Mouse (Mus musculus) lung, postnatal 10 days (tissue): ENCODE data around the gene Ldlrad2.
"Not testable (repeated sequence)": the region's sequence is repeated elsewhere in the genome, so short reads cannot be mapped to it uniquely, and the experiment has no call there.

Experiments
- DNase-seq: peaks from one replicate; pipeline ENCODE4 v3.0.0; 2021

Ldlrad2 gene

GRCm38 (mm10) chr4:137574469-137574868 lies at the start of gene Ldlrad2:
Ldlrad2 (minus strand) TSS chr4:137574569.
- DNase-seq: no peak

- no peak for DNase-seq
Observed at GRCm38 (mm10) chr4:137622847-137623246, 48.5 kb upstream of the Ldlrad2 start.

GRCm38 (mm10) chr4:137610256-137610655 lies 35.9 kb upstream of the Ldlrad2 start:
- DNase-seq: no peak

- peak; percentile 24 for DNase-seq
Observed at GRCm38 (mm10) chr4:137609702-137610101, 35.3 kb upstream of the Ldlrad2 start.

GRCm38 (mm10) chr4:137609281-137609680 lies 34.9 kb upstream of the Ldlrad2 start:
- no peak for DNase-seq

GRCm38 (mm10) chr4:137607023-137607422 lies 32.7 kb upstream of the Ldlrad2 start:
- no peak for DNase-seq

GRCm38 (mm10) chr4:137603449-137604171 lies 29.2 kb upstream of the Ldlrad2 start:
- no peak for DNase-seq

GRCm38 (mm10) chr4:137598577-137598976 lies 24.2 kb upstream of the Ldlrad2 start:
- no peak for DNase-seq

- no peak for DNase-seq
Observed at GRCm38 (mm10) chr4:137597098-137597630, 22.8 kb upstream of the Ldlrad2 start.

- DNase-seq: no peak
Observed at GRCm38 (mm10) chr4:137594496-137595270, 20.3 kb upstream of the Ldlrad2 start.

- DNase-seq: peak; percentile 99
Observed at GRCm38 (mm10) chr4:137593601-137594495, 19.5 kb upstream of the Ldlrad2 start, which contains the start of gene Usp48. Usp48 (plus strand) TSS chr4:137593755.

- DNase-seq: no peak
Observed at GRCm38 (mm10) chr4:137590961-137591360, 16.6 kb upstream of the Ldlrad2 start.

GRCm38 (mm10) chr4:137589586-137589985 lies 15.2 kb upstream of the Ldlrad2 start:
- no peak for DNase-seq

- DNase-seq: not testable (repeated sequence)
Observed at GRCm38 (mm10) chr4:137589095-137589494, 14.7 kb upstream of the Ldlrad2 start.

- DNase-seq: peak; percentile 36
Observed at GRCm38 (mm10) chr4:137581815-137582214, 7.4 kb upstream of the Ldlrad2 start.

- DNase-seq: no peak
Observed at GRCm38 (mm10) chr4:137580299-137580698, 5.9 kb upstream of the Ldlrad2 start.

- peak; percentile 32 for DNase-seq
Observed at GRCm38 (mm10) chr4:137579789-137580188, 5.4 kb upstream of the Ldlrad2 start.

- DNase-seq: peak; percentile 70
Observed at GRCm38 (mm10) chr4:137578181-137578845, 3.9 kb upstream of the Ldlrad2 start.

- DNase-seq: no peak
Observed at GRCm38 (mm10) chr4:137577486-137577885, 3.1 kb upstream of the Ldlrad2 start.

- no peak for DNase-seq
Observed at GRCm38 (mm10) chr4:137569873-137570272, 4.5 kb downstream of the Ldlrad2 start.

- no peak for DNase-seq
Observed at GRCm38 (mm10) chr4:137556673-137557210, 17.6 kb downstream of the Ldlrad2 start.

- DNase-seq: no peak
Observed at GRCm38 (mm10) chr4:137553466-137553865, 20.9 kb downstream of the Ldlrad2 start.
